Mouse (Mus musculus) kidney, embryonic 16.5 days (tissue): ENCODE measurements around the gene Hba-x. TPM values are rescaled to one million over a fixed set of nuclear protein-coding genes. Genes with fewer than 3 reads are reported as not detected.
"Not testable (repeated sequence)": the region's sequence is repeated elsewhere in the genome, so short reads cannot be mapped to it uniquely, and the experiment has no call there.

Source experiments
- ATAC-seq: fragments of 200-750 bp; cut with Nextera tagmentation; 2 replicates; pipeline ENCODE4 v1.8.0; 2017; ENCODE audit warnings: moderate TSS enrichment; ENCODE audit not compliant: low FRiP score, low TSS enrichment
- H3K27ac ChIP-seq: fragments of 300-500 bp; sonication (generic); 2 replicates; pipeline ENCODE4 v1.5.1; 2014; ENCODE audit warnings: low read length
- H3K27me3 ChIP-seq: fragments of 300-500 bp; sonication (generic); 2 replicates; pipeline ENCODE4 v1.6.1; 2014; ENCODE audit warnings: low read length, control low read depth, mixed read lengths; ENCODE audit not compliant: insufficient read depth
- H3K36me3 ChIP-seq: fragments of 300-500 bp; sonication (generic); 2 replicates; pipeline ENCODE4 v1.6.1; 2014; ENCODE audit warnings: low read length, control low read depth, mixed read lengths; ENCODE audit not compliant: insufficient read depth
- H3K4me1 ChIP-seq: fragments of 300-500 bp; sonication (generic); 2 replicates; pipeline ENCODE4 v1.6.1; 2014; ENCODE audit warnings: low read length, control low read depth, mixed read lengths; ENCODE audit not compliant: insufficient read depth
- H3K4me2 ChIP-seq: fragments of 300-500 bp; sonication (generic); replicated peaks from 2 replicates; pipeline ENCODE4 v1.6.1; 2014; ENCODE audit warnings: low read depth, low read length
- H3K4me3 ChIP-seq: fragments of 300-500 bp; sonication (generic); 2 replicates; pipeline ENCODE4 v1.5.1; 2014; ENCODE audit warnings: mild to moderate bottlenecking, low read length
- H3K9ac ChIP-seq: fragments of 300-500 bp; sonication (generic); replicated peaks from 2 replicates; pipeline ENCODE4 v1.6.1; 2014; ENCODE audit warnings: low read length
- H3K9me3 ChIP-seq: fragments of 300-500 bp; sonication (generic); 2 replicates; pipeline ENCODE4 v1.6.1; 2016; ENCODE audit warnings: low read length, control low read depth
- WGBS: fragments of 180-500 bp; shearing (Covaris S2); extraction: QIAGEN DNeasy Blood & Tissue Kit; methylation state at CpG from one replicate; pipeline ENCODE4 v1.1.7; 2014; 5-methylcytosine and 5-hydroxymethylcytosine counted together
- polyA plus RNA-seq: library from polyadenylated mRNA; unstranded; fragments of >200 nt; fragmentation: Nextera tagmentation; extraction: Ambion mirVana; gene quantifications from 2 replicates; pipeline ENCODE4 v1.2.1, GENCODE M21; 2015

Hba-x gene
- polyA plus RNA-seq, 1 experiment from 2014 or later: 20.0 TPM

- no peak for ATAC-seq
- H3K9me3 ChIP-seq: no peaks in the 10 kb centered on the region
- no peaks in the 10 kb centered on the region for H3K36me3 ChIP-seq
- no peaks in the 10 kb centered on the region for H3K4me1 ChIP-seq
- H3K4me2 ChIP-seq: no peak overlapping the region
- WGBS: 75% methylated on average over 1 of the region's 1 CpGs
- H3K27me3 ChIP-seq: peaks cover 6% of the 10 kb centered on the region; the same call in 1 of the 2 replicates
- H3K4me3 ChIP-seq: no peak overlapping the region
- H3K27ac ChIP-seq: no peak overlapping the region
- H3K9ac ChIP-seq: no peak overlapping the region
Measured at GRCm38 (mm10) chr11:32281416-32282144, 5.4 kb downstream of the Hba-x start.

GRCm38 (mm10) chr11:32283091-32283777 is 7.0 kb downstream of the Hba-x start, which contains the start of gene Hba-a1:
TSS of gene Hba-a1 (plus strand) at chr11:32283511.
- not testable (repeated sequence) for H3K4me2 ChIP-seq, ATAC-seq, H3K9me3 ChIP-seq, H3K4me1 ChIP-seq, H3K4me3 ChIP-seq, H3K9ac ChIP-seq, H3K36me3 ChIP-seq, H3K27ac ChIP-seq, H3K27me3 ChIP-seq
- 43% methylated on average over 1 of the region's 5 CpGs for WGBS

- not testable (repeated sequence) for H3K36me3 ChIP-seq, H3K4me2 ChIP-seq, H3K27ac ChIP-seq, H3K4me1 ChIP-seq, H3K9me3 ChIP-seq, H3K9ac ChIP-seq, ATAC-seq, H3K4me3 ChIP-seq
- peaks cover 13% of the 10 kb centered on the region for H3K27me3 ChIP-seq
- WGBS: 62% methylated on average over 2 of the region's 2 CpGs
Measured at GRCm38 (mm10) chr11:32284582-32284981, 8.4 kb downstream of the Hba-x start.

GRCm38 (mm10) chr11:32285031-32285775 is 9.0 kb downstream of the Hba-x start:
- peaks cover 13% of the 10 kb centered on the region for H3K27me3 ChIP-seq
- H3K27ac ChIP-seq: no peak overlapping the region
- no peaks in the 10 kb centered on the region for H3K9me3 ChIP-seq
- no peak overlapping the region for H3K4me3 ChIP-seq
- ATAC-seq: no peak
- H3K36me3 ChIP-seq: no peaks in the 10 kb centered on the region
- no peak overlapping the region for H3K9ac ChIP-seq
- 85% methylated on average over 6 of the region's 7 CpGs for WGBS
- H3K4me2 ChIP-seq: no peak overlapping the region
- no peaks in the 10 kb centered on the region for H3K4me1 ChIP-seq

- H3K27me3 ChIP-seq: peaks cover 13% of the 10 kb centered on the region
Measured at GRCm38 (mm10) chr11:32285887-32286286, 9.7 kb downstream of the Hba-x start.

GRCm38 (mm10) chr11:32286695-32287492 is 10.7 kb downstream of the Hba-x start, which contains the start of gene Hbq1b:
TSS of gene Hbq1b (plus strand) at chr11:32286965.
- Histone ChIP-seq H3K4me2 (peak within 1 kb of the TSS; percentile 44), H3K4me3 (peak within 1 kb of the TSS; percentile 28)
- H3K9ac ChIP-seq, H3K9me3 ChIP-seq, H3K36me3 ChIP-seq, H3K27ac ChIP-seq, H3K4me1 ChIP-seq, H3K27me3 ChIP-seq: not testable (repeated sequence)
- WGBS: 20% methylated on average over 30 of the region's 33 CpGs
- peak; percentile 72 for ATAC-seq

More at GRCm38 (mm10) chr11:32285887-32286286, 9.7 kb downstream of the Hba-x start:
- not testable (repeated sequence) for H3K4me1 ChIP-seq, ATAC-seq, H3K9ac ChIP-seq, H3K27ac ChIP-seq, H3K4me2 ChIP-seq, H3K4me3 ChIP-seq, H3K36me3 ChIP-seq, H3K9me3 ChIP-seq

GRCm38 (mm10) chr11:32287493-32287825 is 11.3 kb downstream of the Hba-x start:
- Histone ChIP-seq H3K27ac (no peak overlapping the region), H3K4me3 (no peak overlapping the region), H3K4me1 (no peaks in the 10 kb centered on the region), H3K9ac (no peak overlapping the region), H3K9me3 (no peaks in the 10 kb centered on the region), H3K27me3 (peaks cover 10% of the 10 kb centered on the region), H3K4me2 (no peak overlapping the region), H3K36me3 (no peaks in the 10 kb centered on the region)
- 69% methylated on average over 9 of the region's 9 CpGs for WGBS
- no peak for ATAC-seq

- H3K4me2 ChIP-seq, H3K9ac ChIP-seq, H3K4me3 ChIP-seq, H3K9me3 ChIP-seq, ATAC-seq, H3K27me3 ChIP-seq, H3K4me1 ChIP-seq, H3K27ac ChIP-seq, H3K36me3 ChIP-seq: not testable (repeated sequence)
- 82% methylated on average over 4 of the region's 4 CpGs for WGBS
Measured at GRCm38 (mm10) chr11:32292819-32293218, 16.6 kb downstream of the Hba-x start.

GRCm38 (mm10) chr11:32293479-32293878 is 17.3 kb downstream of the Hba-x start:
- not testable (repeated sequence) for H3K27me3 ChIP-seq, H3K4me1 ChIP-seq, H3K4me2 ChIP-seq, H3K9me3 ChIP-seq, ATAC-seq, H3K4me3 ChIP-seq, H3K9ac ChIP-seq, H3K27ac ChIP-seq, H3K36me3 ChIP-seq
- WGBS: 67% methylated on average over 3 of the region's 3 CpGs
